Mouse (Mus musculus): ENCODE data around the gene Icosl. TPM values are rescaled to one million over a fixed set of nuclear protein-coding genes. Genes with fewer than 3 reads are reported as not detected.

Gene Icosl
- polyA plus RNA-seq, 1 experiment from 2014 or later: 0.75 TPM

DNA sequence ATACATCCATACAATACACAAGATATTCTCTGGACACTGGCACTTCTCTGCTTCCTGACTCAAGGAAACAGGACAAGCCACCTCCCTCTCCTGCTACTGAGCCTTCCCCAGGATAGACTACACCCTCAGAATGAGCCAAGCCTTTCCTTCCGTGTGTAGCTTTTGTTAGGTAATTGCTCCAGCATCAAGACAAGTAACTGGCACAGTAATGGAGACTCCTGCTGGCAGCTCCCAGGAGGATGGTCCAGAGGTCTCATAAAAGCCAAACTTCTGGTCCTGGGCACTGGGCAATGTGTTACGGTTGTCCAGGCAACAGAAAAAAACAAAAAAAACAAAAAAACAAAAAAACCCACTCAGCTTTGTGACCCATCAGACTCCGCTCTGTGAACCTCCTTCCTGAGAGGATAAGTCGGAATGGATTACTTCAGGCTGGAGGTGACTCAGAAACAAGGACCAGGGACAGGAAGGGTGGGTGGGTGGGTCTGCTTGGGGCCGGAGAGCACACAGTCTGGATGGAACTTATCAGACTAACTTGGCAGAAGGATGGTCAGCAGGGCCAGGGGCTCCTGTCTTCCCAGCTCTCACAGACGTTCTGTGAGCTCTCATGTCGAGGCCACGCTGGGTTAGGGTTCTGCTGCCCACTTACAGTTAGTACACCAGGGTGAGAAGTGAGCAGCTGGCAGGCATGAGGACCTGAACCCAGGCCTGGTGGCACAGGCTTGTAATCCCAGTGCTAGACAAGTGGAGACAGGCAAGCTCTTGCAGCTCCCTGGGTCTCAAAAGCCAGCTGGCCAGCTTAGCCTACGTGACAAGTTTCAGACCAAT lies 58.2 kb downstream of the Icosl start:
- Histone ChIP-seq H3K27ac (replicated peaks) (no peak overlapping the region), H3K4me3 (no peak overlapping the region), H3K9me3 (no peaks in the 10 kb centered on the region), H3K4me1 (replicated peaks) (no peaks in the 10 kb centered on the region), H3K27me3 (no peaks in the 10 kb centered on the region), H3K36me3 (no peaks in the 10 kb centered on the region), H3K9ac (no peak overlapping the region), H3K4me2 (no peak overlapping the region)
- no peak for ATAC-seq (ENCODE audit: low read depth)
- WGBS: 66% methylated on average over 9 of the region's 9 CpGs

DNA sequence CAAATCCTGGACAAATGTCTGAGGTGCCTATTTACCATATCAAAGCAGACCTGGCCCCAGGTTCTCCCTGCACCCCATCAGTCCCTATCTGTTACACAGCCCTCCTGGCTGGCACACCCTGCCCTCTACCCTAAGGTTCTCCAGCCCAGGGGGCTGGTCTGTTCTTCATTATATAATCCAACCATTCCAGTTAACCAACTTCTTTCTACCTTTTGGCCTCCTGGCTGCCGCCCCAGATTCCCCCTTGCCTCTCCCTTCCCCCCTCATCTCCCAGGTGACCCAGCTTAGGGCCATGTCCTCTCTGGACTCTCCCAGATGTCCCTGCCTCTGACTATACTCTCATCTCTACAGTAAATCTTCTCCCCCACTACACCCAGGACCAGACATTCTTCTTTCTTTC lies 58.8 kb downstream of the Icosl start:
- no peak overlapping the region for H3K4me2 ChIP-seq
- H3K9ac ChIP-seq: no peak overlapping the region
- WGBS: 81% methylated on average over 1 of the region's 1 CpGs
- no peak overlapping the region for H3K27ac ChIP-seq (replicated peaks)
- no peaks in the 10 kb centered on the region for H3K27me3 ChIP-seq
- ATAC-seq (ENCODE audit: low read depth): no peak
- H3K9me3 ChIP-seq: no peaks in the 10 kb centered on the region
- H3K4me1 ChIP-seq (replicated peaks): no peaks in the 10 kb centered on the region
- no peak overlapping the region for H3K4me3 ChIP-seq
- no peaks in the 10 kb centered on the region for H3K36me3 ChIP-seq

DNA sequence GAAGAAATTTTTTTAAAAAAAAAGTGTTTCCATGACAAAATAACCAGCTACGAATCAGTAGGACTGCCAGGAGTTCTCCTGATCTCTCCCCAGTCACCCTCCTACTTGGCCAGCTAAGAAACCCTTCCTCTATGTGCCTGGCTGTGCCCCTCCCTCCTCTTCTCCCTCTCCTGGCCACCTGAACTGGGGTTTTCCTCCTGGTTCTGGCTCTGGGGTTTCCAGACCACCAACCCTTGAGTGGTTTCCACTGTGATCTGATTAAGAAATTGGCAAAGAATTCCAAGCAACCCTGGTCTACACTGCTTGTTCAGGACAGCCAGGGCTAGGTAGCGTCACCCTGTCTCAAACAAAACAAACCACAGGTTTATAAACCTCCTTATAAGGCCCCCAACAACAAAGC lies 59.5 kb downstream of the Icosl start:
- H3K27me3 ChIP-seq: no peaks in the 10 kb centered on the region
- 84% methylated on average over 2 of the region's 2 CpGs for WGBS
- no peak overlapping the region for H3K4me3 ChIP-seq
- H3K4me1 ChIP-seq (replicated peaks): no peaks in the 10 kb centered on the region
- H3K36me3 ChIP-seq: no peaks in the 10 kb centered on the region
- no peak for ATAC-seq (ENCODE audit: low read depth)
- no peak overlapping the region for H3K9ac ChIP-seq
- H3K9me3 ChIP-seq: no peaks in the 10 kb centered on the region
- H3K4me2 ChIP-seq: no peak overlapping the region
- no peak overlapping the region for H3K27ac ChIP-seq (replicated peaks)

DNA sequence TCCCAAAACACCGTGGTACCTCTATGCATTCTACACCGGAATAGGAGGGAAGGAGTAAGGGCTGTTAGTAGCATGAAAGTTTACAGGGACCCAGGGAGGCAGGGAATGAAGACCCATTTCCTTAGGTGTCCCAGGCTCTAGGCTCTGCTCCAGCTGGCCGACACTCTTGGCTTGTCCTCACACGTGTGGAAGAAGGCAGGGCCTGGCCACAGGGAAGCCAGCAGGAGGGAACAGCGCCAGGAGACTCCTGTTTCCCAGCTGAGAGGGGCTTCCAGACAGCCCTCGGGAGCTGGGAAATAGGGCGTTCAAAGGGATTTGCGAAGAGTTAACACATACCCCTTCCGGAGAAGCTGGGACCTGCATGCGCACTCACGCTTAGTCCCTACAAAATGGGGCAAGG lies 60.3 kb downstream of the Icosl start:
- WGBS: 60% methylated on average over 11 of the region's 11 CpGs
- Histone ChIP-seq H3K36me3 (no peaks in the 10 kb centered on the region), H3K4me2 (no peak overlapping the region), H3K9ac (no peak overlapping the region), H3K27ac (replicated peaks) (no peak overlapping the region), H3K9me3 (no peaks in the 10 kb centered on the region), H3K4me1 (replicated peaks) (peaks cover 3% of the 10 kb centered on the region; the same call in 1 of the 2 replicates), H3K4me3 (no peak overlapping the region), H3K27me3 (no peaks in the 10 kb centered on the region)
- no peak for ATAC-seq (ENCODE audit: low read depth)

DNA sequence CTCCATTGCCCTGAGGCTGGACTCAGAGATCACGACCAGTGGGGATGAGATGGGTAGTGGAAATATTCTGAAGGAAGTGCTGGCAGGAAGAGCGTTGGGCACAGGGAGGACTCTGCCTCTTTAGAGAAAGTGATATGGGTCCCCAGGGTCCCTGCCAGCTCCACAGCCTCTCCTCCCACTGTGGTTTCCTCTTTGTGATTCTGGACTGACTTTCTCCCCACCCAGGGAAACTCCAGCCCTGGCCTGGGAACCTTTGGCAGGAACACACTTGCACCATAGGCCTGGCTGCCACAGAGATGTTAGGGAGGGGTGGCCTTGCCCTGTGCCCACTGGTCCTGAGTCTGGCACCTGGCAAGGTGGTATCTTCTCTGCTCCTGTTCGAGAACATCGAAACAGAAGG lies 60.9 kb downstream of the Icosl start:
- H3K27me3 ChIP-seq: no peaks in the 10 kb centered on the region
- H3K27ac ChIP-seq (replicated peaks): no peak overlapping the region
- no peak overlapping the region for H3K9ac ChIP-seq
- H3K4me1 ChIP-seq (replicated peaks): peaks cover 8% of the 10 kb centered on the region
- no peak overlapping the region for H3K4me2 ChIP-seq
- WGBS: 71% methylated on average over 4 of the region's 4 CpGs
- H3K9me3 ChIP-seq: no peaks in the 10 kb centered on the region
- H3K36me3 ChIP-seq: no peaks in the 10 kb centered on the region
- no peak overlapping the region for H3K4me3 ChIP-seq
- no peak for ATAC-seq (ENCODE audit: low read depth)

Other genes with a start within 250 kb of the Icosl start
- gene Krtap10-4, start 242.2 kb upstream of the Icosl start, polyA plus RNA-seq (2015; fragmentation: Nextera tagmentation; extraction: Ambion mirVana): not detected in 2 replicates
- not detected in 2 replicates for gene Krtap10-10, start 233.4 kb upstream of the Icosl start, polyA plus RNA-seq (2015; fragmentation: Nextera tagmentation; extraction: Ambion mirVana)
- gene Gm36176, start 222.5 kb upstream of the Icosl start, polyA plus RNA-seq (2015; fragmentation: Nextera tagmentation; extraction: Ambion mirVana): not detected in 2 replicates
- gene Gm10318, start 216.4 kb upstream of the Icosl start, polyA plus RNA-seq (2015; fragmentation: Nextera tagmentation; extraction: Ambion mirVana): not detected in 2 replicates
- gene Gm3285, start 207.3 kb upstream of the Icosl start, polyA plus RNA-seq (2015; fragmentation: Nextera tagmentation; extraction: Ambion mirVana): not detected in 2 replicates
- gene Lrrc3, start 166.8 kb upstream of the Icosl start, polyA plus RNA-seq (2015; fragmentation: Nextera tagmentation; extraction: Ambion mirVana): 11.5 and 12.1 TPM in 2 replicates
- gene Trpm2, start 98.7 kb upstream of the Icosl start, polyA plus RNA-seq (2015; fragmentation: Nextera tagmentation; extraction: Ambion mirVana): 4.1 and 4.9 TPM in 2 replicates
- gene 1810043G02Rik, start 90.8 kb upstream of the Icosl start, polyA plus RNA-seq (2015; fragmentation: Nextera tagmentation; extraction: Ambion mirVana): 36.8 and 37.4 TPM in 2 replicates
- 90.8 and 99.0 TPM in 2 replicates for gene Pfkl, start 59.2 kb upstream of the Icosl start, polyA plus RNA-seq (2015; fragmentation: Nextera tagmentation; extraction: Ambion mirVana)
- not detected in 2 replicates for gene Dnmt3l, start 27.4 kb upstream of the Icosl start, polyA plus RNA-seq (2015; fragmentation: Nextera tagmentation; extraction: Ambion mirVana)
- gene Aire, start 25.7 kb upstream of the Icosl start, polyA plus RNA-seq (2015; fragmentation: Nextera tagmentation; extraction: Ambion mirVana): 0.10 and 0.18 TPM in 2 replicates
- 20.8 and 22.5 TPM in 2 replicates for gene D10Jhu81e, start 100.5 kb downstream of the Icosl start, polyA plus RNA-seq (2015; fragmentation: Nextera tagmentation; extraction: Ambion mirVana)
- 15.2 and 15.8 TPM in 2 replicates for gene Pwp2, start 115.8 kb downstream of the Icosl start, polyA plus RNA-seq (2015; fragmentation: Nextera tagmentation; extraction: Ambion mirVana)
- 21.1 and 26.0 TPM in 2 replicates for gene Trappc10, start 175.3 kb downstream of the Icosl start, polyA plus RNA-seq (2015; fragmentation: Nextera tagmentation; extraction: Ambion mirVana)